Mouse (Mus musculus): Measurements from ENCODE around the gene Mn1. TPM values are rescaled to one million over a fixed set of nuclear protein-coding genes. Genes with fewer than 3 reads are reported as not detected.

Gene Mn1
- polyA plus RNA-seq, 1 experiment, result 14.8 TPM

- no peak overlapping the region for H3K27ac ChIP-seq (ENCODE audit: insufficient read depth, low read length)
- peaks cover 11% of the 10 kb centered on the region for H3K4me1 ChIP-seq (ENCODE audit: control insufficient read depth, insufficient read depth, low read length)
- TF ChIP-seq CTCF (IDR thresholded peaks at IDR 0.05; ENCODE audit: extremely low read depth, insufficient read depth, low read length), result no peak
- no peak for TF ChIP-seq POLR2A (IDR thresholded peaks at IDR 0.05; ENCODE audit: extremely low read depth, insufficient read depth, low read length)
- no peak overlapping the region; the same call in 1 of the 2 replicates for H3K4me3 ChIP-seq (ENCODE audit: insufficient read depth, low read length)
These were observed 8.7 kb downstream of the Mn1 start for GRCm38 (mm10) chr5:111425813-111426212.

- Histone ChIP-seq H3K4me3 (ENCODE audit: insufficient read depth, low read length) (no peak overlapping the region), H3K4me1 (ENCODE audit: control insufficient read depth, insufficient read depth, low read length) (peaks cover 11% of the 10 kb centered on the region), H3K27ac (ENCODE audit: insufficient read depth, low read length) (0 out of 2 replicates have a peak overlapping the region, but pooled peaks have one; percentile 63)
- TF ChIP-seq CTCF (IDR thresholded peaks at IDR 0.05; ENCODE audit: extremely low read depth, insufficient read depth, low read length), result no peak
- no peak for TF ChIP-seq POLR2A (IDR thresholded peaks at IDR 0.05; ENCODE audit: extremely low read depth, insufficient read depth, low read length)
These were observed 9.1 kb downstream of the Mn1 start for GRCm38 (mm10) chr5:111426249-111426648.

- Histone ChIP-seq H3K4me1 (ENCODE audit: control insufficient read depth, insufficient read depth, low read length) (peaks cover 16% of the 10 kb centered on the region), H3K4me3 (ENCODE audit: insufficient read depth, low read length) (no peak overlapping the region), H3K27ac (ENCODE audit: insufficient read depth, low read length) (peak overlapping the region; percentile 43)
- no peak for TF ChIP-seq CTCF (IDR thresholded peaks at IDR 0.05; ENCODE audit: extremely low read depth, insufficient read depth, low read length)
- TF ChIP-seq POLR2A (IDR thresholded peaks at IDR 0.05; ENCODE audit: extremely low read depth, insufficient read depth, low read length), result no peak
These were observed 11.7 kb downstream of the Mn1 start for GRCm38 (mm10) chr5:111428882-111429281.

GRCm38 (mm10) chr5:111429726-111430125 lies 12.6 kb downstream of the Mn1 start:
- Histone ChIP-seq H3K27ac (ENCODE audit: insufficient read depth, low read length) (peak overlapping the region; percentile 43), H3K4me1 (ENCODE audit: control insufficient read depth, insufficient read depth, low read length) (peaks cover 18% of the 10 kb centered on the region), H3K4me3 (ENCODE audit: insufficient read depth, low read length) (no peak overlapping the region)
- TF ChIP-seq CTCF (IDR thresholded peaks at IDR 0.05; ENCODE audit: extremely low read depth, insufficient read depth, low read length) (no peak), POLR2A (IDR thresholded peaks at IDR 0.05; ENCODE audit: extremely low read depth, insufficient read depth, low read length) (no peak)

- Histone ChIP-seq H3K27ac (ENCODE audit: insufficient read depth, low read length) (no peak overlapping the region), H3K4me3 (ENCODE audit: insufficient read depth, low read length) (no peak overlapping the region), H3K4me1 (ENCODE audit: control insufficient read depth, insufficient read depth, low read length) (peaks cover 20% of the 10 kb centered on the region)
- TF ChIP-seq POLR2A (IDR thresholded peaks at IDR 0.05; ENCODE audit: extremely low read depth, insufficient read depth, low read length), result no peak
- TF ChIP-seq CTCF (IDR thresholded peaks at IDR 0.05; ENCODE audit: extremely low read depth, insufficient read depth, low read length), result no peak
These were observed 14.0 kb downstream of the Mn1 start for GRCm38 (mm10) chr5:111431007-111431730.

- peaks cover 23% of the 10 kb centered on the region for H3K4me1 ChIP-seq (ENCODE audit: control insufficient read depth, insufficient read depth, low read length)
- no peak overlapping the region for H3K4me3 ChIP-seq (ENCODE audit: insufficient read depth, low read length)
- TF ChIP-seq POLR2A (IDR thresholded peaks at IDR 0.05; ENCODE audit: extremely low read depth, insufficient read depth, low read length), result no peak
- no peak for TF ChIP-seq CTCF (IDR thresholded peaks at IDR 0.05; ENCODE audit: extremely low read depth, insufficient read depth, low read length)
- peak overlapping the region; percentile 17; the same call in 1 of the 2 replicates for H3K27ac ChIP-seq (ENCODE audit: insufficient read depth, low read length)
These were observed 15.7 kb downstream of the Mn1 start for GRCm38 (mm10) chr5:111432842-111433241.

GRCm38 (mm10) chr5:111434342-111434842 lies 17.2 kb downstream of the Mn1 start:
- no peak for TF ChIP-seq POLR2A (IDR thresholded peaks at IDR 0.05; ENCODE audit: extremely low read depth, insufficient read depth, low read length)
- no peak for TF ChIP-seq CTCF (IDR thresholded peaks at IDR 0.05; ENCODE audit: extremely low read depth, insufficient read depth, low read length)
- no peak overlapping the region for H3K4me3 ChIP-seq (ENCODE audit: insufficient read depth, low read length)
- peaks cover 18% of the 10 kb centered on the region for H3K4me1 ChIP-seq (ENCODE audit: control insufficient read depth, insufficient read depth, low read length)
- no peak overlapping the region for H3K27ac ChIP-seq (ENCODE audit: insufficient read depth, low read length)

- peaks cover 13% of the 10 kb centered on the region for H3K4me1 ChIP-seq (ENCODE audit: control insufficient read depth, insufficient read depth, low read length)
- TF ChIP-seq CTCF (IDR thresholded peaks at IDR 0.05; ENCODE audit: extremely low read depth, insufficient read depth, low read length), result no peak
- no peak for TF ChIP-seq POLR2A (IDR thresholded peaks at IDR 0.05; ENCODE audit: extremely low read depth, insufficient read depth, low read length)
- no peak overlapping the region for H3K4me3 ChIP-seq (ENCODE audit: insufficient read depth, low read length)
- H3K27ac ChIP-seq (ENCODE audit: insufficient read depth, low read length), result no peak overlapping the region
These were observed 19.1 kb downstream of the Mn1 start for GRCm38 (mm10) chr5:111436260-111436659.

GRCm38 (mm10) chr5:111437205-111437604 lies 20.0 kb downstream of the Mn1 start:
- Histone ChIP-seq H3K4me1 (ENCODE audit: control insufficient read depth, insufficient read depth, low read length) (peaks cover 11% of the 10 kb centered on the region), H3K27ac (ENCODE audit: insufficient read depth, low read length) (no peak overlapping the region), H3K4me3 (ENCODE audit: insufficient read depth, low read length) (no peak overlapping the region)
- TF ChIP-seq POLR2A (IDR thresholded peaks at IDR 0.05; ENCODE audit: extremely low read depth, insufficient read depth, low read length) (no peak), CTCF (IDR thresholded peaks at IDR 0.05; ENCODE audit: extremely low read depth, insufficient read depth, low read length) (no peak)

- peaks cover 9% of the 10 kb centered on the region for H3K4me1 ChIP-seq (ENCODE audit: control insufficient read depth, insufficient read depth, low read length)
- H3K4me3 ChIP-seq (ENCODE audit: insufficient read depth, low read length), result no peak overlapping the region
- H3K27ac ChIP-seq (ENCODE audit: insufficient read depth, low read length), result no peak overlapping the region
- TF ChIP-seq CTCF (IDR thresholded peaks at IDR 0.05; ENCODE audit: extremely low read depth, insufficient read depth, low read length) (no peak), POLR2A (IDR thresholded peaks at IDR 0.05; ENCODE audit: extremely low read depth, insufficient read depth, low read length) (no peak)
These were observed 21.2 kb downstream of the Mn1 start for GRCm38 (mm10) chr5:111438336-111438735.

Data from cortical plate, adult 2 months (tissue).